Mouse (Mus musculus) forebrain, embryonic 13.5 days (tissue): ENCODE data around the gene Erich2. TPM values are rescaled to one million over a fixed set of nuclear protein-coding genes. Genes with fewer than 3 reads are reported as not detected.

ENCODE experiments used
- ATAC-seq: fragments of 200-750 bp; cut with Nextera tagmentation; 2 replicates; pipeline ENCODE4 v1.8.0; 2017
- H3K27ac ChIP-seq: fragments of 300-500 bp; sonication (generic); 2 replicates; pipeline ENCODE4 v1.5.1; 2015; ENCODE audit warnings: inconsistent platforms, mild to moderate bottlenecking, moderate library complexity
- H3K27me3 ChIP-seq: fragments of 300-500 bp; sonication (generic); 2 replicates; pipeline ENCODE4 v1.6.1; 2015; ENCODE audit warnings: mild to moderate bottlenecking, inconsistent platforms
- H3K36me3 ChIP-seq: fragments of 300-500 bp; sonication (generic); 2 replicates; pipeline ENCODE4 v1.6.1; 2015; ENCODE audit warnings: mild to moderate bottlenecking, inconsistent platforms; ENCODE audit not compliant: poor library complexity, severe bottlenecking
- H3K4me1 ChIP-seq: fragments of 300-500 bp; sonication (generic); 2 replicates; pipeline ENCODE4 v1.6.1; 2015; ENCODE audit warnings: inconsistent platforms
- H3K4me2 ChIP-seq: fragments of 300-500 bp; sonication (generic); 2 replicates; pipeline ENCODE4 v1.6.1; 2015; ENCODE audit warnings: inconsistent platforms, mild to moderate bottlenecking, moderate library complexity
- H3K4me3 ChIP-seq: fragments of 300-500 bp; sonication (generic); 2 replicates; pipeline ENCODE4 v1.5.1; 2015; ENCODE audit warnings: mild to moderate bottlenecking, inconsistent platforms
- H3K9ac ChIP-seq: fragments of 300-500 bp; sonication (generic); 2 replicates; pipeline ENCODE4 v1.6.1; 2015; ENCODE audit warnings: mild to moderate bottlenecking, inconsistent platforms
- H3K9me3 ChIP-seq: fragments of 300-500 bp; sonication (generic); replicated peaks from 2 replicates; pipeline ENCODE4 v1.6.1; 2016; ENCODE audit warnings: inconsistent platforms
- WGBS: fragments of 180-500 bp; shearing (Covaris S2); methylation state at CpG from one replicate; pipeline ENCODE4 v1.1.7; 2015; 5-methylcytosine and 5-hydroxymethylcytosine counted together
- polyA plus RNA-seq: library from polyadenylated mRNA; unstranded; fragments of >200 nt; fragmentation: Nextera tagmentation; extraction: Ambion mirVana; gene quantifications from 2 replicates; pipeline ENCODE4 v1.2.1, GENCODE M21; 2015

Gene Erich2
- polyA plus RNA-seq, 1 experiment from 2014 or later: 2.8 TPM

- Histone ChIP-seq H3K9me3 (no peaks in the 10 kb centered on the region), H3K4me3 (no peak overlapping the region), H3K4me1 (no peaks in the 10 kb centered on the region; the same call in 1 of the 2 replicates), H3K36me3 (peaks cover 29% of the 10 kb centered on the region), H3K4me2 (no peak overlapping the region), H3K27ac (no peak overlapping the region), H3K9ac (no peak overlapping the region), H3K27me3 (no peaks in the 10 kb centered on the region)
- no peak for ATAC-seq
- WGBS: 86% methylated on average over 6 of the region's 6 CpGs
Measured at GRCm38 (mm10) chr2:70588200-70588599, 79.6 kb downstream of the Erich2 start.

Other genes starting within 250 kb of the Erich2 start
- 3.6 and 5.6 TPM in 2 replicates for gene Sp5, start 33.9 kb upstream of the Erich2 start, polyA plus RNA-seq
- gene Gad1, start 44.3 kb downstream of the Erich2 start, polyA plus RNA-seq: 35.5 and 45.4 TPM in 2 replicates
- gene Gorasp2, start 152.8 kb downstream of the Erich2 start, polyA plus RNA-seq: 108 and 123 TPM in 2 replicates
- 2.9 and 3.2 TPM in 2 replicates for gene Gm26558, start 153.3 kb downstream of the Erich2 start, polyA plus RNA-seq